Mouse (Mus musculus): ENCODE results near the gene Tatdn3. TPM values are rescaled to one million over a fixed set of nuclear protein-coding genes. Genes with fewer than 3 reads are reported as not detected.
"Not testable (repeated sequence)": the region's sequence is repeated elsewhere in the genome, so short reads cannot be mapped to it uniquely, and the experiment has no call there.

Tatdn3 gene
- polyA plus RNA-seq, 1 experiment from 2014 or later: 17.4 TPM

GRCm38 (mm10) chr1:191042688-191043087, 20.0 kb downstream of the Tatdn3 start:
- Histone ChIP-seq H3K36me3 (replicated peaks) (no peaks in the 10 kb centered on the region), H3K9ac (no peak overlapping the region), H3K4me1 (no peaks in the 10 kb centered on the region), H3K9me3 (no peaks in the 10 kb centered on the region), H3K27ac (no peak overlapping the region), H3K4me3 (no peak overlapping the region), H3K4me2 (no peak overlapping the region), H3K27me3 (replicated peaks) (no peaks in the 10 kb centered on the region)
- ATAC-seq (replicated peaks): no peak
- 90% methylated on average over 3 of the region's 3 CpGs for WGBS

DNA sequence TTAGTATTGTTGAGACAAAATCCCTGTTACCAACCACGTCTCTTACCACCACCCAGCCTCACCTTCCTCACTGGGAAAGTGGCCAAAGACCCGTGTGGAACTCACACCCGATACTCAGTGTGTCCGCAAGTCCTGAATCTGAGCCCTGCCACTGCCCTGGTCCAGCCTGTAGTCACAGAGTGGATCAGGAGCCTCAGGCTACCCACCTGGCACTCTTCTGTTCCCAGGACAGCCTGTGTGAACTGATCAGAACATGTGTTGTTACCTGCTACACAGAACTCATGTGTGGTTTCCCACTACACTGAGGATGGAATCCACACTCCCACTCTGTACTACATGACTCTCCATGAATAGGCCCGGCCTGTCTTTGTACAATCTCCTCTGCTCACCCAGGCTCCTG, 20.6 kb downstream of the Tatdn3 start:
- no peaks in the 10 kb centered on the region for H3K27me3 ChIP-seq (replicated peaks)
- H3K9me3 ChIP-seq: no peaks in the 10 kb centered on the region
- no peak overlapping the region for H3K4me2 ChIP-seq
- H3K4me3 ChIP-seq: no peak overlapping the region
- no peaks in the 10 kb centered on the region for H3K36me3 ChIP-seq (replicated peaks)
- 82% methylated on average over 5 of the region's 5 CpGs for WGBS
- no peak for ATAC-seq (replicated peaks)
- no peaks in the 10 kb centered on the region for H3K4me1 ChIP-seq
- no peak overlapping the region for H3K9ac ChIP-seq
- H3K27ac ChIP-seq: no peak overlapping the region

DNA sequence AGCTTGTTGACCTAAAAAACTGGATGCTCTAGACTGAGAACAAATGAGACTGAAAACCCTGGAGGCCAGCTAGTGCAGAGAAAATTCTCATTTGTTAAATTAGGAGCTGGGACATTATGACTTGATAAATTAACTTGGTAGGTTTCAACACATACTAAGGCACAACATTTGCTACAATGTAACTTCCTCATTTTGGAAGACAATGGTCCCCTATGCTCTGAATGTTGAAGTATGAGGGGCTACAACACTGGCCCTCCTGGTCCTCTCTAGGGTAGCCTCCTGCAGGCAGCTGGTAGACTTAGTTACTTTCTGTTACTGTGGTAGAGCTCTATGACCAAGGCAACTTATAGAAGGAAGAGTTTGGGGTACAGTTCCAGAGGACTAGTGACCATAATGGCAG, 21.4 kb downstream of the Tatdn3 start:
- Histone ChIP-seq H3K4me3 (no peak overlapping the region), H3K4me2 (no peak overlapping the region), H3K9me3 (no peaks in the 10 kb centered on the region), H3K9ac (no peak overlapping the region), H3K36me3 (replicated peaks) (no peaks in the 10 kb centered on the region), H3K27ac (no peak overlapping the region), H3K27me3 (replicated peaks) (no peaks in the 10 kb centered on the region), H3K4me1 (no peaks in the 10 kb centered on the region)
- ATAC-seq (replicated peaks): no peak

- Histone ChIP-seq H3K9me3 (no peaks in the 10 kb centered on the region), H3K4me1 (no peaks in the 10 kb centered on the region), H3K27ac (no peak overlapping the region), H3K27me3 (replicated peaks) (no peaks in the 10 kb centered on the region), H3K9ac (no peak overlapping the region), H3K4me2 (no peak overlapping the region), H3K36me3 (replicated peaks) (no peaks in the 10 kb centered on the region), H3K4me3 (no peak overlapping the region)
- WGBS: 92% methylated on average over 4 of the region's 4 CpGs
- ATAC-seq (replicated peaks): no peak
Observed at GRCm38 (mm10) chr1:191037999-191038398, 24.7 kb downstream of the Tatdn3 start.

- Histone ChIP-seq H3K4me3 (no peak within 1 kb of the TSS), H3K27ac (no peak within 1 kb of the TSS), H3K27me3 (replicated peaks) (no peaks in the 10 kb centered on the region), H3K4me1 (no peaks in the 10 kb centered on the region), H3K4me2 (no peak within 1 kb of the TSS), H3K9me3 (no peaks in the 10 kb centered on the region), H3K9ac (no peak within 1 kb of the TSS), H3K36me3 (replicated peaks) (no peaks in the 10 kb centered on the region)
- ATAC-seq (replicated peaks): no peak
- 76% methylated on average over 6 of the region's 6 CpGs for WGBS
Observed at GRCm38 (mm10) chr1:191036554-191037334, 26.0 kb downstream of the Tatdn3 start, which contains the start of gene Spata45. Spata45 (plus strand) TSS chr1:191036639.

- no peaks in the 10 kb centered on the region for H3K9me3 ChIP-seq
- no peaks in the 10 kb centered on the region for H3K27me3 ChIP-seq (replicated peaks)
- no peak overlapping the region for H3K4me2 ChIP-seq
- 16% methylated on average over 4 of the region's 4 CpGs for WGBS
- no peaks in the 10 kb centered on the region for H3K4me1 ChIP-seq
- no peak for ATAC-seq (replicated peaks)
- H3K4me3 ChIP-seq: no peak overlapping the region
- no peak overlapping the region for H3K27ac ChIP-seq
- no peak overlapping the region for H3K9ac ChIP-seq
- no peaks in the 10 kb centered on the region for H3K36me3 ChIP-seq (replicated peaks)
Observed at GRCm38 (mm10) chr1:191035649-191036048, 27.1 kb downstream of the Tatdn3 start.

- H3K4me1 ChIP-seq; H3K27ac ChIP-seq; ATAC-seq (replicated peaks); H3K9ac ChIP-seq; H3K27me3 ChIP-seq (replicated peaks); H3K9me3 ChIP-seq; H3K36me3 ChIP-seq (replicated peaks); H3K4me3 ChIP-seq; H3K4me2 ChIP-seq: not testable (repeated sequence)
- WGBS: 77% methylated on average over 6 of the region's 6 CpGs
Observed at GRCm38 (mm10) chr1:191030922-191031425, 31.8 kb downstream of the Tatdn3 start.

DNA sequence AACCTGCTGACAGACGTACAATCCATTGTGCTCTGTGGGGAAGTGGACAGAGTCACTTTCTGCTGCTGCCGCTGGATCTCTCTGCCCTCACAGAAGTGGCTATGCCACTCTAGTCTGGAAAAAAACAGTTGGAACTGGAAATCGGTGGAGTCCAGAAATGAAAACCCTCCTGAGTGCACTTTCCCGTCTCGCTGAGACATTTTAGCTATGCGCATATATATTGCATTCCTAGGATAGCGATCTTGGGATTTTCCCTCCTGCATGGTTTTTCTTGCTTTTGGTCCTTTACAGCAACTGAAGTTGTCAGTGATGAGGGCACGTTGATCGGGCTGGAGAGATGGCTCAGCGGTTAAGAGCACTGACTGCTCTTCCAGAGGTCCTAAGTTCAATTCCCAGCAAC, 32.5 kb downstream of the Tatdn3 start:
- H3K9me3 ChIP-seq: no peaks in the 10 kb centered on the region
- ATAC-seq (replicated peaks): no peak
- no peaks in the 10 kb centered on the region for H3K36me3 ChIP-seq (replicated peaks)
- no peak overlapping the region for H3K4me3 ChIP-seq
- H3K9ac ChIP-seq: no peak overlapping the region
- H3K27me3 ChIP-seq (replicated peaks): no peaks in the 10 kb centered on the region
- WGBS: 54% methylated on average over 10 of the region's 10 CpGs
- H3K27ac ChIP-seq: no peak overlapping the region
- peaks cover 12% of the 10 kb centered on the region for H3K4me1 ChIP-seq
- no peak overlapping the region for H3K4me2 ChIP-seq

GRCm38 (mm10) chr1:191026021-191026713, 36.6 kb downstream of the Tatdn3 start, which contains the start of gene Flvcr1:
Flvcr1 (minus strand) TSS chr1:191026158.
- H3K27ac ChIP-seq: peak within 1 kb of the TSS; percentile 90
- H3K4me3 ChIP-seq: peak within 1 kb of the TSS; percentile 82
- peaks cover 21% of the 10 kb centered on the region for H3K4me1 ChIP-seq
- ATAC-seq (replicated peaks): peak; percentile 99
- H3K9me3 ChIP-seq: no peaks in the 10 kb centered on the region
- peak within 1 kb of the TSS; percentile 83 for H3K9ac ChIP-seq
- peak within 1 kb of the TSS; percentile 74 for H3K4me2 ChIP-seq
- WGBS: under 1% methylated on average over 50 of the region's 50 CpGs
- no peaks in the 10 kb centered on the region for H3K27me3 ChIP-seq (replicated peaks)
- H3K36me3 ChIP-seq (replicated peaks): peaks cover 6% of the 10 kb centered on the region; the same call in 1 of the 2 replicates

- 2% methylated on average over 65 of the region's 69 CpGs for WGBS
- no peaks in the 10 kb centered on the region for H3K9me3 ChIP-seq
- peak overlapping the region; percentile 74 for H3K4me2 ChIP-seq
- peak overlapping the region; percentile 83 for H3K9ac ChIP-seq
- peak overlapping the region; percentile 90 for H3K27ac ChIP-seq
- H3K4me3 ChIP-seq: peak overlapping the region; percentile 82
- H3K4me1 ChIP-seq: peaks cover 21% of the 10 kb centered on the region
- no peaks in the 10 kb centered on the region for H3K27me3 ChIP-seq (replicated peaks)
- peak; percentile 68 for ATAC-seq (replicated peaks)
- H3K36me3 ChIP-seq (replicated peaks): peaks cover 6% of the 10 kb centered on the region; the same call in 1 of the 2 replicates
Observed at GRCm38 (mm10) chr1:191025016-191026012, 37.4 kb downstream of the Tatdn3 start.

DNA sequence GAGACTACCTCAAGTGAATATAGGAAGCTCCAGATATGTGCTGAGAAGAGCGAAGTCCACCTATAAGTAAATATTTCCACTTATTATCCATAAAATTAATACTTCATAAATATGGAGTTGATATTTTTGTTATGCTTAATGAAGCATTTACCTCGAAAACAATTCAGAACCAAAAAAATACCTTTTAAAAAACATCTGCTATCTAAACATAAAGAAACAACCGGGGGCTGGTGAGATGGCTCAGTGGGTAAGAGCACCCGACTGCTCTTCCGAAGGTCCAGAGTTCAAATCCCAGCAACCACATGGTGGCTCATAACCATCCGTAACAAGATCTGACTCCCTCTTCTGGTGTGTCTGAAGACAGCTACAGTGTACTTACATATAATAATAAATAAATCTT, 38.9 kb downstream of the Tatdn3 start:
- H3K4me1 ChIP-seq: peaks cover 21% of the 10 kb centered on the region
- not testable (repeated sequence) for H3K9ac ChIP-seq; H3K4me2 ChIP-seq; H3K27me3 ChIP-seq (replicated peaks); ATAC-seq (replicated peaks); H3K9me3 ChIP-seq; H3K27ac ChIP-seq; H3K36me3 ChIP-seq (replicated peaks); H3K4me3 ChIP-seq
- WGBS: 92% methylated on average over 6 of the region's 6 CpGs

DNA sequence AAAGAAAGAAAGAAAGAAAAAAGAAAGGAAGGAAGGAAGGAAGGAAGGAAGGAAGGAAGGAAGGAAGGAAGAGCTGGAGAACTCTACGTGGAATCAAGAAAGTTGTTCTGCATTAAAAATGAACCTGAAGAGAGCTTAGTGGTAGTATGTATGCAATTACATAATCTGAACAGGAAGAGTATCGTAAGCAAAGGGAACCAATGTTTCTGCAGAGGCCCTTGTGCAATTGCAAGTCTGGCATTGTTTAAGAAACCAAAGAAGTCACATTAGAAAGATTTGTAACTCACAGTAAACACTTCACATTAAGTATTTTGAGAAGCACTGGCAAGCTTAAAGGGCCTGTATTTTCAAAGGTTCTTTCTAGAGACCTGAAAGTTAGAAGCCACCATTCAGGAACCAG, 39.6 kb downstream of the Tatdn3 start:
- peaks cover 6% of the 10 kb centered on the region; the same call in 1 of the 2 replicates for H3K36me3 ChIP-seq (replicated peaks)
- H3K4me1 ChIP-seq: peaks cover 21% of the 10 kb centered on the region
- no peaks in the 10 kb centered on the region for H3K27me3 ChIP-seq (replicated peaks)
- no peak overlapping the region for H3K4me3 ChIP-seq
- H3K4me2 ChIP-seq: no peak overlapping the region
- 90% methylated on average over 2 of the region's 2 CpGs for WGBS
- no peak for ATAC-seq (replicated peaks)
- no peaks in the 10 kb centered on the region for H3K9me3 ChIP-seq
- no peak overlapping the region for H3K27ac ChIP-seq
- H3K9ac ChIP-seq: no peak overlapping the region

All from midbrain, embryonic 15.5 days (tissue).